Mouse (Mus musculus) G1E (cell line): ENCODE measurements around the gene Abi3bp. TPM values are rescaled to one million over a fixed set of nuclear protein-coding genes. Genes with fewer than 3 reads are reported as not detected.

Source experiments
- ATAC-seq: 2 replicates; pipeline ENCODE4 v1.8.0; 2016; ENCODE audit warnings: mild to moderate bottlenecking; ENCODE audit not compliant: insufficient number of reproducible peaks, poor library complexity, low FRiP score, severe bottlenecking; ENCODE audit errors: extremely low read depth
- DNase-seq: peaks from one replicate; pipeline ENCODE4 v3.0.0; 2012; ENCODE audit warnings: low spot score
- H3K27me3 ChIP-seq: 2 replicates; pipeline ENCODE4 v1.6.1; 2012; ENCODE audit warnings: mild to moderate bottlenecking, low read length, inconsistent platforms; ENCODE audit not compliant: insufficient read depth
- H3K36me3 ChIP-seq: replicated peaks from 2 replicates; pipeline ENCODE3; 2012; ENCODE audit warnings: mild to moderate bottlenecking, inconsistent platforms
- H3K4me1 ChIP-seq: 2 replicates; pipeline ENCODE4 v1.6.1; 2012; ENCODE audit warnings: low read depth, low read length, inconsistent platforms, mixed read lengths; ENCODE audit not compliant: insufficient read depth
- H3K4me3 ChIP-seq: 2 replicates; pipeline ENCODE4 v1.5.1; 2012; ENCODE audit warnings: low read depth, mild to moderate bottlenecking, inconsistent platforms, low read length, moderate library complexity, mixed read lengths
- H3K9me3 ChIP-seq: replicated peaks from 2 replicates; pipeline ENCODE4 v1.6.1; 2012; ENCODE audit warnings: inconsistent platforms
- CTCF ChIP-seq: IDR thresholded peaks from 2 replicates; pipeline ENCODE4 v1.5.1; 2012; ENCODE audit warnings: low read depth, low read length, inconsistent platforms, mixed read lengths
- GATA1 ChIP-seq: IDR thresholded peaks from 2 replicates; pipeline ENCODE4 v1.6.1; 2012; ENCODE audit warnings: borderline replicate concordance, low read length, inconsistent platforms, mixed read lengths
- GATA2 ChIP-seq: IDR thresholded peaks from 2 replicates; pipeline ENCODE4 v1.6.1; 2012; ENCODE audit warnings: low read depth, low read length, inconsistent platforms, borderline replicate concordance
- POLR2AphosphoS5 ChIP-seq: IDR thresholded peaks from 2 replicates; pipeline ENCODE4 v1.6.1; 2012; ENCODE audit warnings: low read depth, low read length, inconsistent platforms; ENCODE audit not compliant: insufficient replicate concordance
- TAL1 ChIP-seq: conservative IDR thresholded peaks from 2 replicates; pipeline ENCODE4 v1.6.1; 2012; ENCODE audit warnings: low read depth, low read length, inconsistent platforms, mixed read lengths
- polyA plus RNA-seq: library from polyadenylated mRNA; stranded (reverse); fragments of >175 nt; gene quantifications from 2 replicates; pipeline ENCODE4 v1.2.3, GENCODE M21; 2012
- total RNA-seq, 2 experiments: library from RNA; stranded (forward) in 1 of 2; stranded (reverse) in 1 of 2; fragments of 200-1000 nt in 1 of 2; fragments of >200 nt in 1 of 2; fragmentation: Nextera tagmentation in 1 of 2; gene quantifications; 2 replicates each; pipeline ENCODE4 v1.2.3; 2014 to 2017

Gene Abi3bp
- total and polyA plus RNA-seq, 3 experiments = 0.16 TPM; not detected in 2

- no peak for ATAC-seq
- no peak overlapping the region for H3K4me3 ChIP-seq
- no peak for DNase-seq
- H3K9me3 ChIP-seq = no peaks in the 10 kb centered on the region
- TF ChIP-seq GATA1 (no peak), GATA2 (no peak), CTCF (no peak), TAL1 (no peak), POLR2AphosphoS5 (no peak)
- no peaks in the 10 kb centered on the region for H3K4me1 ChIP-seq
- no peaks in the 10 kb centered on the region for H3K36me3 ChIP-seq
- H3K27me3 ChIP-seq = peaks cover 18% of the 10 kb centered on the region
Measured at GRCm38 (mm10) chr16:56669520-56669919, 191.8 kb downstream of the Abi3bp start.

GRCm38 (mm10) chr16:56670941-56671340, 193.3 kb downstream of the Abi3bp start:
- no peaks in the 10 kb centered on the region for H3K36me3 ChIP-seq
- H3K9me3 ChIP-seq = no peaks in the 10 kb centered on the region
- TF ChIP-seq POLR2AphosphoS5 (no peak), GATA1 (no peak), TAL1 (no peak), GATA2 (no peak), CTCF (no peak)
- no peak for DNase-seq
- no peaks in the 10 kb centered on the region for H3K4me1 ChIP-seq
- peaks cover 24% of the 10 kb centered on the region for H3K27me3 ChIP-seq
- H3K4me3 ChIP-seq = no peak overlapping the region
- ATAC-seq = no peak

- no peak overlapping the region for H3K4me3 ChIP-seq
- no peaks in the 10 kb centered on the region for H3K36me3 ChIP-seq
- DNase-seq (no peak), ATAC-seq (no peak)
- no peak for TF ChIP-seq TAL1
- TF ChIP-seq POLR2AphosphoS5 = no peak
- no peak for TF ChIP-seq CTCF
- TF ChIP-seq GATA2 = no peak
- TF ChIP-seq GATA1 = no peak
- H3K4me1 ChIP-seq = no peaks in the 10 kb centered on the region
- no peaks in the 10 kb centered on the region for H3K9me3 ChIP-seq
- peaks cover 23% of the 10 kb centered on the region for H3K27me3 ChIP-seq
Measured at GRCm38 (mm10) chr16:56673420-56673819, 195.7 kb downstream of the Abi3bp start.

GRCm38 (mm10) chr16:56677146-56677545, 199.5 kb downstream of the Abi3bp start:
- no peak overlapping the region for H3K4me3 ChIP-seq
- DNase-seq = no peak
- ATAC-seq = no peak
- TF ChIP-seq GATA2 (no peak), CTCF (no peak), GATA1 (no peak), TAL1 (no peak), POLR2AphosphoS5 (no peak)
- H3K36me3 ChIP-seq = no peaks in the 10 kb centered on the region
- H3K27me3 ChIP-seq = peaks cover 9% of the 10 kb centered on the region
- H3K4me1 ChIP-seq = no peaks in the 10 kb centered on the region
- no peaks in the 10 kb centered on the region for H3K9me3 ChIP-seq

- Histone ChIP-seq H3K9me3 (no peaks in the 10 kb centered on the region), H3K4me3 (no peak overlapping the region), H3K4me1 (no peaks in the 10 kb centered on the region), H3K36me3 (peaks cover 21% of the 10 kb centered on the region), H3K27me3 (peaks cover 3% of the 10 kb centered on the region; the same call in 1 of the 2 replicates)
- DNase-seq (no peak), ATAC-seq (no peak)
- TF ChIP-seq TAL1 (no peak), CTCF (no peak), GATA1 (no peak), GATA2 (no peak)
Measured at GRCm38 (mm10) chr16:56681010-56681645, 203.4 kb downstream of the Abi3bp start.

GRCm38 (mm10) chr16:56686747-56687146, 209.1 kb downstream of the Abi3bp start:
- no peak for ATAC-seq
- Histone ChIP-seq H3K36me3 (peaks cover 56% of the 10 kb centered on the region), H3K4me3 (no peak overlapping the region), H3K4me1 (no peaks in the 10 kb centered on the region), H3K27me3 (no peaks in the 10 kb centered on the region), H3K9me3 (no peaks in the 10 kb centered on the region)
- TF ChIP-seq GATA2 (no peak), GATA1 (no peak), CTCF (no peak), POLR2AphosphoS5 (no peak), TAL1 (no peak)
- DNase-seq = no peak
